Mouse (Mus musculus) pancreas, adult 10 weeks (tissue): Measurements from ENCODE around the gene Olfr125. TPM values are rescaled to one million over a fixed set of nuclear protein-coding genes. Genes with fewer than 3 reads are reported as not detected.

Experiments
- polyA plus RNA-seq: library from polyadenylated mRNA; stranded (reverse); fragments of 350-450 nt; fragmentation: Illumina TruSeq; extraction: RNeasy Lipid Tissue Mini Kit (QIAGEN cat#74804); gene quantifications from one replicate; pipeline ENCODE4 v1.2.3, GENCODE M21; 2015; ENCODE audit warnings: low read depth, low replicate concordance; ENCODE audit not compliant: insufficient read depth

Gene Olfr125
- not detected for polyA plus RNA-seq

GRCm38 (mm10) chr17:37832649-37833048 lies at the start of gene Olfr125:
Gene Olfr125, plus strand, starts transcription at chr17:37832949.

GRCm38 (mm10) chr17:37793229-37793628 lies 39.5 kb upstream of the Olfr125 start, which contains the start of gene Olfr123:
Gene Olfr123, plus strand, starts transcription at chr17:37793529.

GRCm38 (mm10) chr17:37799588-37799987 lies 33.2 kb upstream of the Olfr125 start, which contains the start of gene Olfr124:
Gene Olfr124, plus strand, starts transcription at chr17:37799888.

DNA sequence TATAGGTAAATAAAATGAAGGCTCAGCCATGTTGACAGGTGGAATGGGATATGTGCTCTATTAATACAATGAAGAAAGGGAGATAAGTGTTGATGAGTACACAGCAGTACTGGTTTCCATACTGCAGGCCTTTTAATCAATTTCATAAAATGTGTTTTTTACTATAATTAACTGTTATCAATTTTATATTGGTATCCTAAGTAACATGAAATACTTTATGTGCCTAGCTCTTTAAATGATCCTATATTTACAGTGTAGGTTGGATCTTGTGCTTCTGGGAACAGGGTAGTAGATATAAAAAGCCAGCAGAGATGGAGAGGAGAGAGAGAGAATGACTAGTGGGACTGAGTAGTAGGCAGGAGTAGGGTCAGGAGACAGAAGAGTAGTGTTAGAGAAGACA lies 14.4 kb downstream of the Olfr125 start, which contains the start of gene Olfr126:
TSS of gene Olfr126 (plus strand) at position 301 of the 400 bp plus-strand sequence.

Other genes with a start within 250 kb of the Olfr125 start
- not detected for gene Olfr114, start 240.2 kb upstream of the Olfr125 start, polyA plus RNA-seq
- gene Olfr115, start 205.8 kb upstream of the Olfr125 start, polyA plus RNA-seq: not detected
- not detected for gene Olfr116, start 205.8 kb upstream of the Olfr125 start, polyA plus RNA-seq
- not detected for gene Olfr117, start 169.2 kb upstream of the Olfr125 start, polyA plus RNA-seq
- gene Olfr118, start 166.0 kb upstream of the Olfr125 start, polyA plus RNA-seq: not detected
- not detected for gene Olfr119, start 136.4 kb upstream of the Olfr125 start, polyA plus RNA-seq
- not detected for gene Olfr120, start 111.1 kb upstream of the Olfr125 start, polyA plus RNA-seq
- not detected for gene Olfr121, start 84.1 kb upstream of the Olfr125 start, polyA plus RNA-seq
- not detected for gene Olfr122, start 64.3 kb upstream of the Olfr125 start, polyA plus RNA-seq
- not detected for gene Olfr123, start 39.4 kb upstream of the Olfr125 start, polyA plus RNA-seq
- gene Olfr124, start 33.1 kb upstream of the Olfr125 start, polyA plus RNA-seq: not detected
- not detected for gene Olfr126, start 14.5 kb downstream of the Olfr125 start, polyA plus RNA-seq
- not detected for gene Olfr127, start 67.5 kb downstream of the Olfr125 start, polyA plus RNA-seq
- gene Olfr128, start 87.6 kb downstream of the Olfr125 start, polyA plus RNA-seq: not detected
- not detected for gene Olfr761, start 120.1 kb downstream of the Olfr125 start, polyA plus RNA-seq
- not detected for gene Olfr129, start 227.1 kb downstream of the Olfr125 start, polyA plus RNA-seq
- not detected for gene Olfr130, start 231.0 kb downstream of the Olfr125 start, polyA plus RNA-seq